Mouse (Mus musculus) liver, adult 2 months (tissue): ENCODE results near the gene Ccr7. TPM values are rescaled to one million over a fixed set of nuclear protein-coding genes. Genes with fewer than 3 reads are reported as not detected.

Experiments used
- DNase-seq: peaks from one replicate; pipeline ENCODE4 v3.0.0-alpha.2; 2011; ENCODE audit warnings: low read depth, low spot score; ENCODE audit errors: extremely low read depth
- H3K27ac ChIP-seq: fragments of 200-500 bp; replicated peaks from 2 replicates; pipeline ENCODE4 v1.5.1; 2012; ENCODE audit warnings: low read depth, mild to moderate bottlenecking, control low read depth, inconsistent platforms, low read length; ENCODE audit not compliant: insufficient read depth
- H3K27me3 ChIP-seq: fragments of 200-500 bp; 2 replicates; pipeline ENCODE4 v1.6.1; 2012; ENCODE audit warnings: mild to moderate bottlenecking, moderate library complexity, low read length, inconsistent platforms; ENCODE audit not compliant: control insufficient read depth, insufficient read depth
- H3K36me3 ChIP-seq: fragments of 200-500 bp; 2 replicates; pipeline ENCODE4 v1.6.1; 2012; ENCODE audit warnings: low read length, inconsistent platforms; ENCODE audit not compliant: control insufficient read depth, insufficient read depth
- H3K4me1 ChIP-seq: fragments of 200-500 bp; 2 replicates; pipeline ENCODE4 v1.6.1; 2011; ENCODE audit warnings: low read length; ENCODE audit not compliant: control insufficient read depth, insufficient read depth
- H3K4me3 ChIP-seq: fragments of 200-500 bp; 2 replicates; pipeline ENCODE4 v1.5.1; 2011; ENCODE audit warnings: low read depth, mild to moderate bottlenecking, control low read depth, low read length, moderate library complexity; ENCODE audit not compliant: insufficient read depth
- H3K79me2 ChIP-seq: fragments of 200-500 bp; 2 replicates; pipeline ENCODE4 v1.6.1; 2012; ENCODE audit warnings: inconsistent platforms, mild to moderate bottlenecking, low read length, moderate library complexity; ENCODE audit not compliant: control insufficient read depth, insufficient read depth
- H3K9ac ChIP-seq: fragments of 200-500 bp; 2 replicates; pipeline ENCODE4 v1.6.1; 2012; ENCODE audit warnings: low read depth, mild to moderate bottlenecking, control low read depth, inconsistent platforms, low read length
- CTCF ChIP-seq: fragments of 200-500 bp; IDR thresholded peaks from 2 replicates; pipeline ENCODE4 v1.5.1; 2011; ENCODE audit warnings: low read depth, low read length, control low read depth
- POLR2A ChIP-seq: fragments of 200-500 bp; IDR thresholded peaks from 2 replicates; pipeline ENCODE4 v1.6.1; 2011; ENCODE audit warnings: low read length, control low read depth; ENCODE audit not compliant: insufficient read depth; ENCODE audit errors: extremely low read depth
- WGBS: fragments of 180-500 bp; shearing (Covaris S2); methylation state at CpG from one replicate; pipeline ENCODE4 v1.1.7; 2018; 5-methylcytosine and 5-hydroxymethylcytosine counted together
- polyA plus RNA-seq: library from polyadenylated mRNA; depleted of rRNA; stranded (reverse); fragments of >200 nt; gene quantifications from 2 replicates; pipeline ENCODE4 v1.2.3, GENCODE M21; 2012
- total RNA-seq: library from RNA; depleted of rRNA; stranded (reverse); fragments of >200 nt; gene quantifications from 2 replicates; pipeline ENCODE4 v1.2.3, GENCODE M21; 2014

The Ccr7 gene
- total and polyA plus RNA-seq, 2 experiments: 0.55 to 1.5 TPM

DNA sequence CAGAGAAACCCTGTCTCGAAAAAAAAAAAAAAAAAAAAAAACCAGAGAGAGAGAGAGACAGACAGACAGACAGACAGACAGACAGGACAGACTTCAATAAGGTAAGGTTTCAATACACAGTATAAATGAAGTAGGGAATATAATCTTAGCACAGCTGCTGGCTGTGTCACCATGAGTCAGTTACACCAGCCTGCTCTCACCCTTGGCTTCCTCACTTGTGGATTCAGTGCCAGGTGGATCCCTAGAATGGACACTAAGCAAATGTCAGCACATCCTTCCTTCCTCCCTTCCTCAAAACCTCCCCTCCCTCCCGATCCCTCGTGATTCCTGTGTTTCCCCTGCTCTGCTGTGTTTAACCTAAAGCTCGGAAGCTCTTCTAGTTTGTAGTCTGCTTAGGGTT lies 17.5 kb downstream of the Ccr7 start:
- no peak overlapping the region for H3K4me3 ChIP-seq
- TF ChIP-seq CTCF: no peak
- TF ChIP-seq POLR2A: no peak
- WGBS: 72% methylated on average over 4 of the region's 4 CpGs

DNA sequence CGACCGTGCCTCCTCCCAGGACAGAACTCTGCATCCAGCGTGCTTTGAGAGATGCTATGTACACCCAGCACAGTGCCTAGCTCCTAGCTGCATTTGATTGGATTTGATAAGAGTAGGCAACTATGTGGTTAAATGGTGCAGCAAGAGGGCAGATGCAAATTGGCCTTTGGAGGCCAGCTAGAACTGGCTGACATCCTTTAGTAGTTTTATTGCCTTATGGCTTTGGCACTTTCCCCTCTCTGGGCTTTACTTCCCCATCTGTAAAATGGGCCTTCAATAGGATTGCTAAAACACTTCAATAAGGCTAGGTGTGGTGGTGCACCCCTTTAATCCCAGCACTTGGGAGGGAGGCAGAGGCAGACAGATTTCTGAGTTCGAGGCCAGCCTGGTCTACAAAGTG lies 17.9 kb downstream of the Ccr7 start:
- 88% methylated on average over 4 of the region's 4 CpGs for WGBS
- H3K4me3 ChIP-seq: no peak overlapping the region
- TF ChIP-seq POLR2A (no peak), CTCF (no peak)
- no peaks in the 10 kb centered on the region for H3K36me3 ChIP-seq
- no peaks in the 10 kb centered on the region for H3K27me3 ChIP-seq
- H3K27ac ChIP-seq: no peak overlapping the region
- peaks cover 5% of the 10 kb centered on the region; the same call in 1 of the 2 replicates for H3K4me1 ChIP-seq
- no peaks in the 10 kb centered on the region for H3K79me2 ChIP-seq
- DNase-seq: no peak
- H3K9ac ChIP-seq: no peak overlapping the region

More for the DNA sequence above, 17.5 kb downstream of the Ccr7 start:
- no peak overlapping the region for H3K27ac ChIP-seq
- no peaks in the 10 kb centered on the region for H3K36me3 ChIP-seq
- no peak overlapping the region for H3K9ac ChIP-seq
- H3K27me3 ChIP-seq: no peaks in the 10 kb centered on the region
- H3K4me1 ChIP-seq: peaks cover 8% of the 10 kb centered on the region
- H3K79me2 ChIP-seq: no peaks in the 10 kb centered on the region
- no peak for DNase-seq

DNA sequence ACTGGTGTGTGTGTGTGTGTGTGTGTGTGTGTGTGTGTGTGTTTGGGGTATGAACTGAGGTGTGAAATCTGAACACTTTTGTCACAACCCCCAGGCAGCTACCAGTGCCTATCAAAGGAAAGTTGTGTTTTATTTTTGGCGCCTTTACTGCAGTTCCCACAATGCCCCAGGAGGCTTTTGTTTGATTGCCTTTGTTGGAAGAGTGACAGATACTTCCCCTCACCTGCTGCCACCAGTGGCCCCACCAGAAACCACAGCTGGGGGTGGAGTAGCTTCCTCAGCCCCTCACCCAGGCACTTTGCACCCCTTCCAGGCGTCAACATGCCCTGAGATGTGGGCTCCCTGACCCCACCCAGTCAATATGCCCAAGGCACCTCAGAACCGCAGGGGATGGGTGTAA lies 18.5 kb downstream of the Ccr7 start:
- 97% methylated on average over 3 of the region's 3 CpGs for WGBS
- TF ChIP-seq POLR2A (no peak), CTCF (no peak)

DNA sequence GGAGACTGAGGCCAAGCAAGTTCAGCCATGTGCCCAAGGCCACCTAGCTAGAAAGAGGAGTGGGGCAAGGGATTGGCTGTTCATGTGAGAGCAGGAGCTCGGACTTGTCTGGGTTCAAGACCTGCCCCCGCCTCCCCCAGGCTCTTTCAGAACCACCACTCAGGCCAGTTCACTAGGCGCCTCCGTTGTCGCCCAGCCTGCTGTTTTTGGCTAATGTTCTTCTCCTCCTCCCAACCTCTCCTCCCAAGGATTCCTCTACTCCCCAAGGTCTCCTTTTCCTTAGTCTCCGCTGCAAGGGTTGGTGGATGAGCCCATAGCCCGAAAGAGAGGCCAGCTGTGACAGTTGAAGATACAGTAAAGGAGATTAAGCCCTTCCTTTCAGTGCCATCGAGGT lies 19.8 kb downstream of the Ccr7 start:
- Histone ChIP-seq H3K9ac (no peak overlapping the region), H3K36me3 (no peaks in the 10 kb centered on the region), H3K4me1 (no peaks in the 10 kb centered on the region), H3K27me3 (no peaks in the 10 kb centered on the region), H3K27ac (no peak overlapping the region), H3K79me2 (no peaks in the 10 kb centered on the region), H3K4me3 (no peak overlapping the region)
- TF ChIP-seq CTCF (no peak), POLR2A (no peak)
- 90% methylated on average over 8 of the region's 8 CpGs for WGBS
- no peak for DNase-seq

More for the DNA sequence above, 18.5 kb downstream of the Ccr7 start:
- H3K9ac ChIP-seq: no peak overlapping the region
- no peak for DNase-seq
- H3K4me1 ChIP-seq: 0 out of 2 replicates have a peak, but pooled peaks cover under 1% of the 10 kb centered on the region
- no peaks in the 10 kb centered on the region for H3K27me3 ChIP-seq
- no peak overlapping the region for H3K27ac ChIP-seq
- no peak overlapping the region for H3K4me3 ChIP-seq
- no peaks in the 10 kb centered on the region for H3K79me2 ChIP-seq
- H3K36me3 ChIP-seq: no peaks in the 10 kb centered on the region

DNA sequence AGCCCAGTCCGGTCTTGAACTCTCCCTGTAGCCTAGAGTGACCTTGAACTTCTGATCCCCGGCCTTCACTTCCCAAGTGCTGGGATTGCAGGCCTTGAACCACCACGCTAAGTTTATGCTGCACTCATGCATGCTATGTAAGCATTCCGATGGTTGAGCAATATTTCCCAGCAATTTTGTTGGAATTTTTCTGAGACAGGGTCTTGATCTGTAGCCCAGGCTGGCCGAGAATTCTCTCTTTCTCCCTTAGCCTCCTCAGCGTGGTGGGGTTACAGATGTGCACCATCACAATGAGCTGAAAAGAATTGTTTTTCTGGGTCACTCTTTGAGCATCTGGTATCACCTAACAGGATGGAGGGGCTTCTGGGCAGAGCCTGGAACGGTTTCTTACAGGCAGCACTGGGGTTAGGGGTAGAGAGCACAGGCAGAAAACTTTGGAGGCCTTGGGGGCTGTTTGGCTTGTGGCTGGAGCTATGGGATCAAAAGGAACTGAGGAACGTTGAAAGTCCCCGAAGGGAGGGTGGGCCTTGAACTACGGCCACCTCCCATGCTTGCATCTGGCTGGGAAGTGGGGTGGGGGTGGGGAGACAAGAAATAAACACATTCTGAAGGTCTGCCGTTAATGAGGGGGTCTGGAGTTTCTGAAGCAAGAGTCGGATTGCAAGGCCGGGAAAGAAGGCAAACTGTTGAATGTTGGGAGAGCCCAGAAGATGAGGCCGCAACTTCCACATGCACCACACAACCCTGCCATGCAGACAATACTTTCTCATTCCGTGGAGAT lies 20.4 kb downstream of the Ccr7 start:
- H3K27me3 ChIP-seq: no peaks in the 10 kb centered on the region
- no peak overlapping the region for H3K4me3 ChIP-seq
- no peaks in the 10 kb centered on the region for H3K79me2 ChIP-seq
- 72% methylated on average over 15 of the region's 15 CpGs for WGBS
- H3K4me1 ChIP-seq: no peaks in the 10 kb centered on the region
- H3K9ac ChIP-seq: no peak overlapping the region
- H3K36me3 ChIP-seq: no peaks in the 10 kb centered on the region
- no peak overlapping the region for H3K27ac ChIP-seq
- TF ChIP-seq POLR2A: no peak
- no peak for TF ChIP-seq CTCF
- DNase-seq: no peak

DNA sequence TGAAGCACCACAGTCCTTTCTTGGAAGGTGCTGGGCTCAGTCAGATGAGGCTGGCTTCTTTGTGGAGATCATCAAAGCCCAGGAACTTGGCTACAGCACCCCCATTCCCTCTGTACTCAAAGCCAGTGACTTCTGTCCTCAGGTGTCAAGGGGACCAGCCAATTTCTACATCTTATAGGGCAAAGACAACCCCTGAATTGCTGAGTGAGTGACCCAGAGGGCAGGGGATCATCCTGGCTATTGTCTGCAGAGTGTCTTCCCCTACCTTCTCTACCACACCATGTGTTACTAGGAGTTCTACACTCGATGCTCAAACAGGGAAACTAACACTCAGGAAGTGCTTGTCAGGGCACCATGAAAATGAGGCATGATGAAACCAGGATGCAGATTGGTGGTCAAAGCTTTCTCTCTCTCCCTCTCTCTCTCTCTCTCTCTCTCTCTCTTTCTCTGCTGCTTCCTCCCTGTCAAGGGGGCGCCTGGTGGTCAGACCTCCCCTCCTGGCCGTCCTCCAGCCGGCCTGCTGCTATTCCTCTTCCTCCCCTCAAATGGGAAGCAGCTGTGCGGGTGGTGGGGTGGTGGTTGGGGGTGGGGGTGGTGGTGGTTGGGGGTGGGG lies 21.5 kb downstream of the Ccr7 start:
- WGBS: 78% methylated on average over 5 of the region's 5 CpGs
- H3K27me3 ChIP-seq: no peaks in the 10 kb centered on the region
- TF ChIP-seq POLR2A: no peak
- no peak for TF ChIP-seq CTCF
- no peaks in the 10 kb centered on the region for H3K36me3 ChIP-seq
- H3K79me2 ChIP-seq: no peaks in the 10 kb centered on the region
- no peak overlapping the region for H3K27ac ChIP-seq
- no peak overlapping the region for H3K4me3 ChIP-seq
- no peaks in the 10 kb centered on the region for H3K4me1 ChIP-seq
- no peak overlapping the region for H3K9ac ChIP-seq
- no peak for DNase-seq
